Mouse (Mus musculus) heart, postnatal 0 days (tissue): ENCODE measurements at regions not wholly inside any gene's neighbourhood (a gene's known extent, or its start where the extent isn't known, plus 50 kb on each side); places are given as distances from the start of the nearest gene placed in this dataset.

Experiments
- ATAC-seq: fragments of 200-750 bp; cut with Nextera tagmentation; 2 replicates; pipeline ENCODE4 v1.8.0; 2017; ENCODE audit warnings: low read depth, moderate number of reproducible peaks, moderate library complexity; ENCODE audit not compliant: insufficient read depth
- DNase-seq: peaks from one replicate; pipeline ENCODE4 v3.0.0-alpha.2; 2016; ENCODE audit warnings: low spot score
- H3K27ac ChIP-seq: fragments of 300-500 bp; sonication (generic); 2 replicates; pipeline ENCODE4 v1.5.1; 2014; ENCODE audit warnings: low read depth, mild to moderate bottlenecking
- H3K27me3 ChIP-seq: fragments of 300-500 bp; sonication (generic); 2 replicates; pipeline ENCODE4 v1.6.1; 2014; ENCODE audit warnings: low read length, mixed read lengths; ENCODE audit not compliant: control insufficient read depth, insufficient read depth
- H3K36me3 ChIP-seq: fragments of 300-500 bp; sonication (generic); replicated peaks from 2 replicates; pipeline ENCODE4 v1.6.1; 2014; ENCODE audit warnings: low read length, mixed read lengths; ENCODE audit not compliant: control insufficient read depth, insufficient read depth
- H3K4me1 ChIP-seq: fragments of 300-500 bp; sonication (generic); 2 replicates; pipeline ENCODE4 v1.6.1; 2014; ENCODE audit warnings: antibody characterized with exemption; ENCODE audit not compliant: control insufficient read depth, insufficient read depth
- H3K4me2 ChIP-seq: fragments of 300-500 bp; sonication (generic); 2 replicates; pipeline ENCODE4 v1.6.1; 2014; ENCODE audit warnings: low read depth, mild to moderate bottlenecking, low read length, moderate library complexity
- H3K4me3 ChIP-seq: fragments of 300-500 bp; sonication (generic); 2 replicates; pipeline ENCODE4 v1.5.1; 2014; ENCODE audit warnings: low read depth, low read length
- H3K9ac ChIP-seq: fragments of 300-500 bp; sonication (generic); replicated peaks from 2 replicates; pipeline ENCODE4 v1.6.1; 2014; ENCODE audit warnings: low read depth, low read length, mixed read lengths
- H3K9me3 ChIP-seq: fragments of 300-500 bp; sonication (generic); replicated peaks from 2 replicates; pipeline ENCODE4 v1.6.1; 2016; ENCODE audit warnings: low read length; ENCODE audit not compliant: control insufficient read depth
- CTCF ChIP-seq: IDR thresholded peaks from 2 replicates; pipeline ENCODE4 v1.5.1; 2016; ENCODE audit warnings: antibody characterized with exemption, control low read depth, low read depth
- EP300 ChIP-seq: IDR thresholded peaks from 2 replicates; pipeline ENCODE4 v1.6.1; 2016; ENCODE audit warnings: antibody characterized with exemption, low read depth
- WGBS: fragments of 180-500 bp; shearing (Covaris S2); extraction: QIAGEN DNeasy Blood & Tissue Kit; methylation state at CpG from one replicate; pipeline ENCODE4 v1.1.7; 2014; 5-methylcytosine and 5-hydroxymethylcytosine counted together

GRCm38 (mm10) chr11:54181696-54182323 is 67.7 kb downstream of the Csf2 start:
- Histone ChIP-seq H3K4me3 (no peak overlapping the region), H3K36me3 (no peaks in the 10 kb centered on the region), H3K9ac (no peak overlapping the region), H3K4me2 (no peak overlapping the region), H3K9me3 (no peaks in the 10 kb centered on the region), H3K27ac (no peak overlapping the region), H3K27me3 (no peaks in the 10 kb centered on the region), H3K4me1 (no peaks in the 10 kb centered on the region)
- DNase-seq (peak; percentile 32), ATAC-seq (no peak)
- TF ChIP-seq CTCF = no peak
- TF ChIP-seq EP300 = no peak
- 39% methylated on average over 9 of the region's 9 CpGs for WGBS
